Mouse (Mus musculus): ENCODE results near the gene Gas2. TPM values are rescaled to one million over a fixed set of nuclear protein-coding genes. Genes with fewer than 3 reads are reported as not detected.
A peak's percentile ranks its signal among the peaks of the same experiment; 100 is the strongest.

Gas2 gene
- polyA plus RNA-seq, 1 experiment from 2014 or later, result 20.6 TPM

DNA sequence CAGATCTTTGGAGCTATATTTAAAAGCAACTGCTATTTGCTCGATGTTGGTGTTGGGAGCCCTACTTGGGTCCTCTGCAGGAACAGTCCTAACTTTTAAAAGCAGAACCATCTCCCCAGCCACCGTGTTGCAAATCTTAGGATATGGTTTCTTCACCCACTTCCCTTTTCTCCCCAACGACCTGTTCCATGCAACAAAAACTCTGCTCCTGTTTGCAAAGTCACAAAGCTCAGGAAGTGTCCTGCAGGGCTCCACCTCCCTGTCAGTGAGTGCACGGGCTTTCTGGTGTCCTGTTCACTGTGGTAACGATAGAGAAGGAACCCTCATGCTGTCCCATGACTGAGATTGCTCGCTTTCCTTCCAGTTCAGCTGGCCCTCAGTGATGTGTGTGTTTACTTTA is 125.1 kb downstream of the Gas2 start:
- no peak for TF ChIP-seq CTCF (IDR thresholded peaks at IDR 0.05; ENCODE audit: low read depth)

DNA sequence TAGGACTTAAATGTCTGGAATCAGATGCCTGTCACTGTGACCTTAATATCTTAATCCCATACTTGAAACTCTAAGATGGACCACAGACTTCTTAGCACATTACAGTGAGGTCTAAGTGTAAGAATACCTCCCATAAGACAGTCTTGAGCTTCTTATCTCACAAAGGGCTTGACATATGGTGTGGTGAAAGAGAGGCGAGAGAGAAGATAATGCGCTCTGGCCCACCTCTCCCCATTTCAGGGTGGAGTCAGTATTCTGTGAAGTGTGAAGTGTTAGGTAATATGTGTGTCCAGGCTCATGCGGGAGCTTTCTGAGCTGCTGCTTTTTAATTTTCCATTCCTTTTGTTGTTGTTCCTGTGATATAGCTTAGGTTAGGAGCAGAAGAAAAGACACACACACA is 129.2 kb downstream of the Gas2 start:
- WGBS, result 53% methylated on average over 3 of the region's 3 CpGs
- TF ChIP-seq CTCF (IDR thresholded peaks at IDR 0.05; ENCODE audit: low read depth), result no peak
- Histone ChIP-seq H3K9me3 (ENCODE audit: low read depth, low read length) (no peaks in the 10 kb centered on the region), H3K4me3 (ENCODE audit: low read depth, low read length) (no peak overlapping the region), H3K9ac (no peak overlapping the region), H3K27ac (ENCODE audit: low read depth) (no peak overlapping the region), H3K4me2 (no peak overlapping the region), H3K4me1 (ENCODE audit: insufficient read depth) (no peaks in the 10 kb centered on the region), H3K36me3 (ENCODE audit: insufficient read depth) (no peaks in the 10 kb centered on the region), H3K27me3 (ENCODE audit: insufficient read depth, low read length) (no peaks in the 10 kb centered on the region)
- DNase-seq, result no peak
- ATAC-seq (ENCODE audit: insufficient read depth), result no peak

More for the DNA sequence above, 125.1 kb downstream of the Gas2 start:
- Histone ChIP-seq H3K9ac (no peak overlapping the region), H3K36me3 (ENCODE audit: insufficient read depth) (no peaks in the 10 kb centered on the region), H3K27ac (ENCODE audit: low read depth) (no peak overlapping the region), H3K4me1 (ENCODE audit: insufficient read depth) (no peaks in the 10 kb centered on the region), H3K27me3 (ENCODE audit: insufficient read depth, low read length) (no peaks in the 10 kb centered on the region), H3K4me3 (ENCODE audit: low read depth, low read length) (no peak overlapping the region), H3K4me2 (no peak overlapping the region), H3K9me3 (ENCODE audit: low read depth, low read length) (no peaks in the 10 kb centered on the region)
- WGBS, result 45% methylated on average over 6 of the region's 6 CpGs
- DNase-seq (no peak), ATAC-seq (ENCODE audit: insufficient read depth) (no peak)

DNA sequence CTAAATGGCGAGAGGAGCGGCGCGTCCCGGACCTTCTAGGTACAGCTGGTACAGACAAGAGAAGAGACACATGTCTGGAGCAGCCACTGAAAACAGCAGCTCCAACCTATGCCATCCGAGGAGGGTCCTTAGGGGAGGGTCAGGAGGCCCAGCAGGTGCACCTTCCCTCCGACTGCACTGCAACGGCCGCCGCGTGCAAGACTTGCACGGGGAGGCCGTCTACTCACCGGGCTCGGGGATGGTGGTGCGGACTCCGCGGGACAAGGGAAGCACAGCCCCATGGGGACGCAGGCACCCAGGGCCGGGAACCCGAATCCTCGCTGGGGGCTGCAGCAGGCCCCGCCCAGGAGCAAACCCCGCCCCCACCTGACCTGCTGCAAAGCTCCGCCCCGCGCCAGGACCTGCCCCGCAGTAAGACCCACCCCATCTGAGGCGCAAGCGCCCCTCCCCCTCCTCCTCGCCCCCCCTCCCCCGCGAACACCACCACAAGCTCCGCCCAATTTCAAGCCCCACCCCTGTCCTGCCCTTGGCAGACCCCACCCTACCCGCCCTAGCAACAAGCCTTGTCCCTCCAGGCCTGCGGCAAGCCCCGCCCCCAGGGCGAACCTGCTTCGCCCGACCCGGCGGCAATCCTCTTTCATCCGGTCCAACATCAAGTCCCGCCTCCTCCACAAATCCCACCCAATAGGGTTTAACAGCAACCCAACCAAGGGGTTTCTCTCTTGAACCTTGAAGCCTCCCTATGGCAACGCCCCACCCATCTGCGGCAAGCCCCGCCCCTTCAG is 143.9 kb downstream of the Gas2 start, which contains the start of gene Svip:
Gene Svip, minus strand, starts transcription at position 508 of the 785 bp plus-strand sequence.
- 2% methylated on average over 31 of the region's 47 CpGs for WGBS
- no peaks in the 10 kb centered on the region for H3K36me3 ChIP-seq (ENCODE audit: insufficient read depth)
- H3K27me3 ChIP-seq (ENCODE audit: insufficient read depth, low read length), result no peaks in the 10 kb centered on the region
- peak within 1 kb of the TSS; percentile 51 for H3K4me3 ChIP-seq (ENCODE audit: low read depth, low read length)
- DNase-seq (peak; percentile 86), ATAC-seq (ENCODE audit: insufficient read depth) (peak; percentile 94)
- H3K4me2 ChIP-seq, result peak within 1 kb of the TSS; percentile 69
- TF ChIP-seq CTCF (IDR thresholded peaks at IDR 0.05; ENCODE audit: low read depth), result no peak
- H3K27ac ChIP-seq (ENCODE audit: low read depth), result peak within 1 kb of the TSS; percentile 58
- H3K9me3 ChIP-seq (ENCODE audit: low read depth, low read length), result no peaks in the 10 kb centered on the region
- H3K4me1 ChIP-seq (ENCODE audit: insufficient read depth), result no peaks in the 10 kb centered on the region
- peak within 1 kb of the TSS; percentile 48 for H3K9ac ChIP-seq

DNA sequence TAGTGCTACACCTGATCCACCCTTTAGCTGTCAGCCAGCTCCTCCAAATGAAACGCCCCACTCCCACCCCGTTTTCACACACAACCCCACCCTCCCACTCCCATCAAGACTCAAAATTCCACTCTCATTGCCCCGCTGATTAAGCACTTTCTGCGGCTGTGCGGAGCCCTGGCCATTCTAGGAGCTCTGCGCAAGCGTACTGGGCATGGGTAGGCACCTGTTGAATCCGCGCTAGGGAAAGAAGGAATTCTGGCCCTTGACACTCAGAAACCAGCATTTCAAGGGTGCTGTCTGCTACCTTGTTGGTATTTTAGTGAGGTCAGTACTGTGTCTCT is 144.4 kb downstream of the Gas2 start:
- no peaks in the 10 kb centered on the region for H3K4me1 ChIP-seq (ENCODE audit: insufficient read depth)
- H3K36me3 ChIP-seq (ENCODE audit: insufficient read depth), result no peaks in the 10 kb centered on the region
- no peak overlapping the region for H3K9ac ChIP-seq
- whole genome bisulfite sequencing, result 2% methylated on average over 9 of the region's 9 CpGs
- H3K27ac ChIP-seq (ENCODE audit: low read depth), result peak overlapping the region; percentile 58; the same call in 1 of the 2 replicates
- no peak for TF ChIP-seq CTCF (IDR thresholded peaks at IDR 0.05; ENCODE audit: low read depth)
- H3K27me3 ChIP-seq (ENCODE audit: insufficient read depth, low read length), result no peaks in the 10 kb centered on the region
- H3K9me3 ChIP-seq (ENCODE audit: low read depth, low read length), result no peaks in the 10 kb centered on the region
- ATAC-seq (ENCODE audit: insufficient read depth) (no peak; the same call in 1 of the 2 replicates), DNase-seq (no peak)
- peak overlapping the region; percentile 69 for H3K4me2 ChIP-seq
- H3K4me3 ChIP-seq (ENCODE audit: low read depth, low read length), result peak overlapping the region; percentile 51

DNA sequence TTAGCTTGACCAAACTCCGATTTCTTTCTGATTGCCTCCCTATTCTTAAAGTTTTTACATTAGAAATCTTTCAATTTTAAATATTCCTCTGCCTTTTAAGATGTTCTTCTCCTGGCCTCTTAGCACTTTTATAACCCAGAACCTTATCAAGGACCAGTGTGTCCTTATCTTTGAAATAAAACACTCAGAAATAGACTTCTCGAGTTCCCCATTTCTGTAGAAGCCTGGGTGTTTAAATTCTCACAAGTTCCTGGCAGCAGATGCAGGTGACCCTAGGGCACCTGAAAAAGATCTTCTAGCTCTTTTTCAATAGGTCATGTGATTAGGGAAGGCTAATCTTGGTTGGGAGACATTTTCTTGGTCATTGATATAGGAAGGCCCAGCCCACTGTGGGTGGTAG is 145.3 kb downstream of the Gas2 start:
- ATAC-seq (ENCODE audit: insufficient read depth), result no peak
- Histone ChIP-seq H3K4me3 (ENCODE audit: low read depth, low read length) (no peak overlapping the region), H3K27ac (ENCODE audit: low read depth) (no peak overlapping the region), H3K9me3 (ENCODE audit: low read depth, low read length) (no peaks in the 10 kb centered on the region), H3K27me3 (ENCODE audit: insufficient read depth, low read length) (no peaks in the 10 kb centered on the region), H3K36me3 (ENCODE audit: insufficient read depth) (no peaks in the 10 kb centered on the region), H3K4me2 (no peak overlapping the region), H3K4me1 (ENCODE audit: insufficient read depth) (no peaks in the 10 kb centered on the region), H3K9ac (no peak overlapping the region)
- 62% methylated on average over 2 of the region's 2 CpGs for WGBS
- no peak for TF ChIP-seq CTCF (IDR thresholded peaks at IDR 0.05; ENCODE audit: low read depth)
- no peak for DNase-seq

DNA sequence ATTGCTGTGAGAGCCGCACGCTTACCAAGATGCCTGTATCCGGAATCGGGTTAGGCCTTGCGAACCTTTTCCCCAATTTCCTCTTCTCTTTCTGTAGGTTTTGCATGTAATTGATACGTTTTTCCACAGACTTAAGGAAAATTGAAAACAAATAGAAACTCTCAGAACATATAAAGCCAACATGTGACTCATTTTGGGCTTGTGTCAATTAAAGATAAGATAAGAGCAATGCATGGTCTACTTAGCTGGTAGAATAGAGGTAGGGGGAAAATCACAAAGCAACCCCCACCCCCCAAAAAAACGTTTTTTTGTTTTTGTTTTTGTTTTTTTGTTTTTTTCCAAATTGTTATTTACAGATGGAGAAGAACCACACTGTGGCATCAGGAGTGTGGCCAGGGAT is 151.6 kb downstream of the Gas2 start:
- H3K36me3 ChIP-seq (ENCODE audit: insufficient read depth), result no peaks in the 10 kb centered on the region
- no peak for DNase-seq
- no peaks in the 10 kb centered on the region for H3K4me1 ChIP-seq (ENCODE audit: insufficient read depth)
- H3K4me2 ChIP-seq, result no peak overlapping the region
- no peak for ATAC-seq (ENCODE audit: insufficient read depth)
- no peaks in the 10 kb centered on the region for H3K9me3 ChIP-seq (ENCODE audit: low read depth, low read length)
- H3K9ac ChIP-seq, result no peak overlapping the region
- 73% methylated on average over 7 of the region's 7 CpGs for WGBS
- TF ChIP-seq CTCF (IDR thresholded peaks at IDR 0.05; ENCODE audit: low read depth), result no peak
- H3K27ac ChIP-seq (ENCODE audit: low read depth), result no peak overlapping the region
- H3K4me3 ChIP-seq (ENCODE audit: low read depth, low read length), result no peak overlapping the region
- H3K27me3 ChIP-seq (ENCODE audit: insufficient read depth, low read length), result no peaks in the 10 kb centered on the region

DNA sequence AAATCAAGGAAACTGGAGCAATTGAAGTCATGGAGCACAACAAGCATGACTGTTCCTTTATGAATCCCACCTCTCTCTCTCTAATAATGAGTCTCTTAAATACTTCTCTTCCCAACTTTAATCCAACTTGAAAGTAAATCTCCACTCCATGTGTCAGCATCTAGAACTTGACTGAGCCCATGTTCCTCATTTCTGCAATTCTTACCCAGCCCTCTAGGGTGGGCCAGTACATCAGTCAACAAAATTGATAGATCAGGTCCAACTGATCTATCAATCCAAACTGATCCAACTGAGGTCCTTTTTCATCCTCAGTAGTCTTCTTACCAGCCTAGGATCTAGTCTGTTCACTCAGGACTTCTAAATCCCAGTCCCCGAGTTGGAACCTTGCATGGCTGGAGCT is 153.4 kb downstream of the Gas2 start:
- 0 out of 2 replicates have a peak, but pooled peaks have one; percentile 12 for TF ChIP-seq CTCF (IDR thresholded peaks at IDR 0.05; ENCODE audit: low read depth)
- no peaks in the 10 kb centered on the region for H3K4me1 ChIP-seq (ENCODE audit: insufficient read depth)
- WGBS, result 73% methylated on average over 1 of the region's 1 CpGs
- H3K4me3 ChIP-seq (ENCODE audit: low read depth, low read length), result no peak overlapping the region
- no peaks in the 10 kb centered on the region for H3K27me3 ChIP-seq (ENCODE audit: insufficient read depth, low read length)
- no peaks in the 10 kb centered on the region for H3K36me3 ChIP-seq (ENCODE audit: insufficient read depth)
- H3K9me3 ChIP-seq (ENCODE audit: low read depth, low read length), result no peaks in the 10 kb centered on the region
- no peak overlapping the region for H3K4me2 ChIP-seq
- no peak overlapping the region for H3K9ac ChIP-seq
- H3K27ac ChIP-seq (ENCODE audit: low read depth), result no peak overlapping the region
- no peak for ATAC-seq (ENCODE audit: insufficient read depth)
- DNase-seq, result no peak
